Mouse (Mus musculus) heart, embryonic 15.5 days (tissue): Measurements from ENCODE around the gene Cped1. TPM values are rescaled to one million over a fixed set of nuclear protein-coding genes. Genes with fewer than 3 reads are reported as not detected.

ENCODE experiments used
- ATAC-seq: fragments of 200-750 bp; cut with Nextera tagmentation; replicated peaks from 2 replicates; pipeline ENCODE4 v1.8.0; 2017; ENCODE audit warnings: low read depth, moderate TSS enrichment; ENCODE audit not compliant: insufficient number of reproducible peaks, insufficient read depth, low FRiP score
- H3K27ac ChIP-seq: fragments of 300-500 bp; sonication (generic); 2 replicates; pipeline ENCODE4 v1.5.1; 2015; ENCODE audit warnings: mild to moderate bottlenecking, inconsistent platforms
- H3K27me3 ChIP-seq: fragments of 300-500 bp; sonication (generic); 2 replicates; pipeline ENCODE4 v1.6.1; 2015; ENCODE audit warnings: inconsistent platforms
- H3K36me3 ChIP-seq: fragments of 300-500 bp; sonication (generic); 2 replicates; pipeline ENCODE4 v1.6.1; 2015; ENCODE audit warnings: mild to moderate bottlenecking, inconsistent platforms
- H3K4me1 ChIP-seq: fragments of 300-500 bp; sonication (generic); replicated peaks from 2 replicates; pipeline ENCODE4 v1.6.1; 2015; ENCODE audit warnings: inconsistent platforms
- H3K4me2 ChIP-seq: fragments of 300-500 bp; sonication (generic); 2 replicates; pipeline ENCODE4 v1.6.1; 2015; ENCODE audit warnings: inconsistent platforms, mild to moderate bottlenecking, moderate library complexity
- H3K4me3 ChIP-seq: fragments of 300-500 bp; sonication (generic); 2 replicates; pipeline ENCODE4 v1.5.1; 2015; ENCODE audit warnings: mild to moderate bottlenecking, inconsistent platforms
- H3K9ac ChIP-seq: fragments of 300-500 bp; sonication (generic); 2 replicates; pipeline ENCODE4 v1.6.1; 2015; ENCODE audit warnings: mild to moderate bottlenecking, inconsistent platforms
- H3K9me3 ChIP-seq: fragments of 300-500 bp; sonication (generic); replicated peaks from 2 replicates; pipeline ENCODE4 v1.6.1; 2016; ENCODE audit warnings: inconsistent platforms
- WGBS: fragments of 180-500 bp; shearing (Covaris S2); methylation state at CpG from one replicate; pipeline ENCODE4 v1.1.7; 2015; ENCODE audit warnings: mixed read lengths; 5-methylcytosine and 5-hydroxymethylcytosine counted together
- polyA plus RNA-seq: library from polyadenylated mRNA; unstranded; fragments of >200 nt; fragmentation: Nextera tagmentation; extraction: Ambion mirVana; gene quantifications from 2 replicates; pipeline ENCODE4 v1.2.1, GENCODE M21; 2015

Gene Cped1
- polyA plus RNA-seq, 1 experiment from 2014 or later: 4.7 TPM

GRCm38 (mm10) chr6:21984990-21985731 lies 555 bp upstream of the Cped1 start:
- Histone ChIP-seq H3K27ac (peak overlapping the region; percentile 47), H3K9me3 (no peaks in the 10 kb centered on the region), H3K4me1 (peaks cover 13% of the 10 kb centered on the region; the same call in 1 of the 2 replicates), H3K27me3 (no peaks in the 10 kb centered on the region), H3K9ac (peak overlapping the region; percentile 56), H3K4me2 (peak overlapping the region; percentile 82), H3K36me3 (no peaks in the 10 kb centered on the region), H3K4me3 (peak overlapping the region; percentile 57)
- 8% methylated on average over 16 of the region's 16 CpGs for WGBS
- ATAC-seq: peak; percentile 60

DNA sequence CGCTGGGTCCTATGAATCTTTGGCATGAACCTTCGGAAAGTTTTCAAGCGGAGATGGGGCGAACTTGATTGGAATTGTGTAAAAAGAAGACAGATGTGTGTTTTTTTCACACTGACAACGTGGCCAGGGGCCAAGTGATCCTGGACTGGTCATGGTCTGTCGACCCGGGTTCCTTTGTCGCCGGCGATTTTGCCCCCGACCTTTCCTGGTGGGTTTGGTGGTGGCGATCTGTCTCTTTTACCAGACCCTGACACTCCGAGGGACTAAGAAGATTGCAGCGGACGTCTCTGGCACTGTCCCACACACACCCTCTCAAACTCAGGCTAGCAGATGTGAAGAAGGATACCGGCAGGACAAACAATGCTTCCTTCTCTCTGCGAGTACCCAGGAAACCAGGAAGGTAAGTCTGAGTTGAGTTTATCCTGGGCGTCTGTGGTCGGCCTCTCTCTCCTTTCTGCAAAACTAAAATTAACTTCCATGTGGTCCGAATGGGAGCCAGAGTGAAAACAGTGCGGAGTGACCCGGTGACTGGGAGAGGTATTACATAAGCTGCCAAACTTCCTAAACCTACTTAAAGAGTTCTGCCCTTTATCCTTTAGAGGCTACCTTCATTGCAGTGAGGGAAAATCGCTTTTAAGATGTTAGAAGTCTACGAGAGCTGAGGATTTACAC lies 1.1 kb downstream of the Cped1 start:
- WGBS: 8% methylated on average over 24 of the region's 24 CpGs
- peak overlapping the region; percentile 37 for H3K27ac ChIP-seq
- ATAC-seq: no peak
- peak overlapping the region; percentile 57 for H3K4me3 ChIP-seq
- no peaks in the 10 kb centered on the region for H3K27me3 ChIP-seq
- H3K36me3 ChIP-seq: no peaks in the 10 kb centered on the region
- peak overlapping the region; percentile 82 for H3K4me2 ChIP-seq
- no peaks in the 10 kb centered on the region for H3K9me3 ChIP-seq
- peak overlapping the region; percentile 56 for H3K9ac ChIP-seq
- peaks cover 13% of the 10 kb centered on the region; the same call in 1 of the 2 replicates for H3K4me1 ChIP-seq

- Histone ChIP-seq H3K4me3 (0 out of 2 replicates have a peak overlapping the region, but pooled peaks have one; percentile 2), H3K9ac (no peak overlapping the region), H3K4me1 (peaks cover 13% of the 10 kb centered on the region; the same call in 1 of the 2 replicates), H3K27ac (no peak overlapping the region), H3K27me3 (no peaks in the 10 kb centered on the region), H3K4me2 (peak overlapping the region; percentile 82), H3K9me3 (no peaks in the 10 kb centered on the region), H3K36me3 (no peaks in the 10 kb centered on the region)
- WGBS: 89% methylated on average over 2 of the region's 2 CpGs
- no peak for ATAC-seq
These were observed 1.8 kb downstream of the Cped1 start for GRCm38 (mm10) chr6:21987554-21987953.

- H3K4me1 ChIP-seq: peaks cover 13% of the 10 kb centered on the region; the same call in 1 of the 2 replicates
- no peak overlapping the region for H3K9ac ChIP-seq
- H3K4me2 ChIP-seq: peak overlapping the region; percentile 22; the same call in 1 of the 2 replicates
- no peaks in the 10 kb centered on the region for H3K36me3 ChIP-seq
- ATAC-seq: no peak
- no peaks in the 10 kb centered on the region for H3K27me3 ChIP-seq
- H3K27ac ChIP-seq: no peak overlapping the region
- 79% methylated on average over 5 of the region's 5 CpGs for WGBS
- H3K4me3 ChIP-seq: no peak overlapping the region
- no peaks in the 10 kb centered on the region for H3K9me3 ChIP-seq
These were observed 2.6 kb downstream of the Cped1 start for GRCm38 (mm10) chr6:21988296-21988695.

- no peaks in the 10 kb centered on the region for H3K9me3 ChIP-seq
- H3K27me3 ChIP-seq: no peaks in the 10 kb centered on the region
- peak overlapping the region; percentile 22; the same call in 1 of the 2 replicates for H3K4me2 ChIP-seq
- H3K4me3 ChIP-seq: no peak overlapping the region
- no peak overlapping the region for H3K27ac ChIP-seq
- peaks cover 13% of the 10 kb centered on the region; the same call in 1 of the 2 replicates for H3K4me1 ChIP-seq
- no peak for ATAC-seq
- whole genome bisulfite sequencing: 67% methylated on average over 4 of the region's 4 CpGs
- no peaks in the 10 kb centered on the region for H3K36me3 ChIP-seq
- no peak overlapping the region for H3K9ac ChIP-seq
These were observed 3.4 kb downstream of the Cped1 start for GRCm38 (mm10) chr6:21989081-21989480.

DNA sequence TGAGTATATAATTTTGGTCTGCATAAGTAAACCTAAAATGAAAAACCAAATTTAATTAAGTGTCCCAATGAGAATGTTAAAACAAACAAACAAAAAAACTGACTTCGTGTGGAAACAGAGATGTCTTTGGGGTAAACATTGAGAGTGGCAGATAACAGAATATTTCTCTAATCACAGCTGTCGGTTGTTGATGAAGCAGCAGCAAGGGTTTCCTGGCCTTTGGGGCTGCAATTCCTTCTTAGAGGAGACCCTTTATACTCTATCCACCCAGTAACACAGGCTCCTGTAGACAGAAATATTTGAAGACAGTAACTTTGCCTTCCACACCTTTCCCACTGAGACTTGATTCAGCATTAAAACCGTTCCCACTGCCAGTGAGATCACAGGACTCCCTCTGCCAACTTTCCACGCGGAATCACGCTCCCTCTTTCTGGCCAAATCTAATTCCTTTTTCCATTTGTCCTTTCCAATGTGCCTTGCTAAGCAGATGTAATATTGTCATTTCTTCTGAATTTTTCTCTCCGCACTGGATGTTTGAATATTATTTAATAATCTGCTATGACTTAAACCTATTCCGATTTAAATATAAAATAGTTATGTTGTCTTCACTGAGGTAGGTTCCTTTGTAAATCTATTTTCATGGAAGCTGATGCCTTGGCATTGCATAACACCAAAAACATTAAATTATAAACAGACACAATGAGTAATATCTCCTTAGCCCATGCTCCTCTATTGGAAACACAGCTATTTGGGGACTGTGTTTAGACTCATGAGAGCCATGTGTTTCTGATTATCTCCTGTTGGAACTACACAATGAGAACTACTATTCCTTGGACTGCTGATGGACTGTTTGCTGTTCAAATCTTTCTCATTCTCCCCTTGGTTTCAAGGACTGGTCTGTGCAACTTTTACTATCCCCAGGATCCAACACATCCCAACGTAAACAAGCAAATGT lies 4.7 kb downstream of the Cped1 start:
- Histone ChIP-seq H3K4me2 (no peak overlapping the region), H3K9ac (no peak overlapping the region), H3K36me3 (no peaks in the 10 kb centered on the region), H3K27ac (no peak overlapping the region), H3K27me3 (no peaks in the 10 kb centered on the region), H3K9me3 (no peaks in the 10 kb centered on the region), H3K4me1 (peaks cover 9% of the 10 kb centered on the region; the same call in 1 of the 2 replicates), H3K4me3 (no peak overlapping the region)
- ATAC-seq: no peak
- WGBS: 54% methylated on average over 9 of the region's 9 CpGs

- no peak overlapping the region for H3K9ac ChIP-seq
- H3K27me3 ChIP-seq: no peaks in the 10 kb centered on the region
- 0 out of 2 replicates have a peak, but pooled peaks cover 6% of the 10 kb centered on the region for H3K4me1 ChIP-seq
- no peak overlapping the region for H3K4me2 ChIP-seq
- ATAC-seq: no peak
- WGBS: 71% methylated on average over 4 of the region's 4 CpGs
- no peak overlapping the region for H3K4me3 ChIP-seq
- no peaks in the 10 kb centered on the region for H3K36me3 ChIP-seq
- H3K27ac ChIP-seq: no peak overlapping the region
- H3K9me3 ChIP-seq: no peaks in the 10 kb centered on the region
These were observed 5.4 kb downstream of the Cped1 start for GRCm38 (mm10) chr6:21991151-21991550.

DNA sequence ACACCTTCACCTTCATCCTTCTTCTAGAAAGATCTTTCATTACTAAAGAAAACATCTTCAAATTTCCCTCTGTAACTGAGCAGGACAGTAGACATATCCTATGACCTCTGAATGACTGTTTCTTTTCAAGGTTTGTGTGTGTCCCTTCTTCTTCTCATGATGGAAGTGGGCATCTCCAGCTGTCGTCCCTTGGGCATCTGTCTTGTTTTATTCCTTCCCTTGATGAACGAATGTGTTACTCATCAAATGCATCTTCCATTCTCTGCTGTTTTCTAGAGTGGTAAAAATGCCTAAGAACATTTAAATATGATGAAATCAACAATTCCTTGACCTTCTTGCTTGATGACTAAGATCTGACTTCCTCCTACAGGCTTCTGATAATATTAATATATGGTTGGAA lies 7.4 kb downstream of the Cped1 start:
- no peak for ATAC-seq

DNA sequence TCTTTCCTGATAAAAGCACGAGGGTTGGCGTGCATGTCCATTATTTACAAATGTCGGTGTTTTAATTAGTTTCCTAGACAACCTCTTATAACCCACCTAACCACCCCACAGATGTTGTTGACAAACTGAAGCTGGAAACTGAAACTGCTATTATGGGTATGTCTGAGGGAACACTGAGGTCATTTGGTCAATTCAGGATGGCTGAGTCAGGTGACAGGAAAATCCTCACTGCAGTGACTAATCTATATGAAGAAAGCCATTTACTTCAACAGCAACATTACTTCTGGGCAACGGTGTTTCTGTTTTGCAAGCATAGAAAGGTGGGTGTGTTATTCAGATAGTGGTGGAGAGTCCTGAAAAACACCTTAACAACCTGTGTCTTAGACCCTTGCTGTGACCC lies 12.4 kb downstream of the Cped1 start:
- 49% methylated on average over 4 of the region's 4 CpGs for WGBS

More for the DNA sequence above, 7.4 kb downstream of the Cped1 start:
- H3K4me3 ChIP-seq: no peak overlapping the region
- no peaks in the 10 kb centered on the region for H3K4me1 ChIP-seq
- no peaks in the 10 kb centered on the region for H3K9me3 ChIP-seq
- H3K27me3 ChIP-seq: no peaks in the 10 kb centered on the region
- H3K4me2 ChIP-seq: no peak overlapping the region
- 76% methylated on average over 2 of the region's 2 CpGs for WGBS
- no peaks in the 10 kb centered on the region for H3K36me3 ChIP-seq
- H3K9ac ChIP-seq: no peak overlapping the region
- no peak overlapping the region for H3K27ac ChIP-seq

GRCm38 (mm10) chr6:21999025-21999424 lies 13.3 kb downstream of the Cped1 start:
- peak overlapping the region; percentile 41 for H3K4me2 ChIP-seq
- no peaks in the 10 kb centered on the region for H3K36me3 ChIP-seq
- no peak overlapping the region for H3K4me3 ChIP-seq
- no peak overlapping the region for H3K9ac ChIP-seq
- peak overlapping the region; percentile 57 for H3K27ac ChIP-seq
- no peaks in the 10 kb centered on the region for H3K27me3 ChIP-seq
- 0 out of 2 replicates have a peak, but pooled peaks have one; percentile 44 for ATAC-seq
- H3K4me1 ChIP-seq: peaks cover 17% of the 10 kb centered on the region
- no peaks in the 10 kb centered on the region for H3K9me3 ChIP-seq
- WGBS: 23% methylated on average over 11 of the region's 11 CpGs

More for the DNA sequence above, 12.4 kb downstream of the Cped1 start:
- Histone ChIP-seq H3K4me3 (no peak overlapping the region), H3K9ac (no peak overlapping the region), H3K27ac (peak overlapping the region; percentile 57), H3K4me1 (peaks cover 17% of the 10 kb centered on the region), H3K9me3 (no peaks in the 10 kb centered on the region), H3K27me3 (no peaks in the 10 kb centered on the region), H3K36me3 (no peaks in the 10 kb centered on the region), H3K4me2 (no peak overlapping the region)
- no peak for ATAC-seq

DNA sequence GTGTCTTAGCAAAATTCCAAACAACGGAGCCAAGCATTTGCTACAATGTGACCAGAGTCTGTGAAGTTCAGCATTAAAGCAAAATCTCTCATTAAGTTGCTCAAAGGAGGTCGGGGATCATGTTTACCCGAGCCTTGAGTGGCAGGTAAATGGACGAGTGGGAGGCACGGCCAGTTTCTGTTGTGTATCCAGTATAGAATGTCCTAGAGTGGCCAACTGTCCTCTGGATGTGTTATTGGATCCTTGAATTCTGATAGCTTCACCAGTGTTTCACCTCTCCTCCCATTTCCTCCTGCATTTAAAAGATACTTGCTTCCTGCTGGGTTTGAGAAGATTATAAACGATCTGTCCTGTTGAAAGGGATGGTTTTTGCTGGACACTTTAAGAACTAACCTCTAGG lies 14.4 kb downstream of the Cped1 start:
- no peaks in the 10 kb centered on the region for H3K36me3 ChIP-seq
- no peaks in the 10 kb centered on the region for H3K9me3 ChIP-seq
- no peaks in the 10 kb centered on the region for H3K27me3 ChIP-seq
- peaks cover 17% of the 10 kb centered on the region for H3K4me1 ChIP-seq
- 45% methylated on average over 6 of the region's 6 CpGs for WGBS
- H3K9ac ChIP-seq: no peak overlapping the region
- no peak overlapping the region for H3K4me2 ChIP-seq
- H3K4me3 ChIP-seq: no peak overlapping the region
- no peak for ATAC-seq
- H3K27ac ChIP-seq: no peak overlapping the region
